Mouse (Mus musculus): ENCODE data around the gene Plin4.

DNA sequence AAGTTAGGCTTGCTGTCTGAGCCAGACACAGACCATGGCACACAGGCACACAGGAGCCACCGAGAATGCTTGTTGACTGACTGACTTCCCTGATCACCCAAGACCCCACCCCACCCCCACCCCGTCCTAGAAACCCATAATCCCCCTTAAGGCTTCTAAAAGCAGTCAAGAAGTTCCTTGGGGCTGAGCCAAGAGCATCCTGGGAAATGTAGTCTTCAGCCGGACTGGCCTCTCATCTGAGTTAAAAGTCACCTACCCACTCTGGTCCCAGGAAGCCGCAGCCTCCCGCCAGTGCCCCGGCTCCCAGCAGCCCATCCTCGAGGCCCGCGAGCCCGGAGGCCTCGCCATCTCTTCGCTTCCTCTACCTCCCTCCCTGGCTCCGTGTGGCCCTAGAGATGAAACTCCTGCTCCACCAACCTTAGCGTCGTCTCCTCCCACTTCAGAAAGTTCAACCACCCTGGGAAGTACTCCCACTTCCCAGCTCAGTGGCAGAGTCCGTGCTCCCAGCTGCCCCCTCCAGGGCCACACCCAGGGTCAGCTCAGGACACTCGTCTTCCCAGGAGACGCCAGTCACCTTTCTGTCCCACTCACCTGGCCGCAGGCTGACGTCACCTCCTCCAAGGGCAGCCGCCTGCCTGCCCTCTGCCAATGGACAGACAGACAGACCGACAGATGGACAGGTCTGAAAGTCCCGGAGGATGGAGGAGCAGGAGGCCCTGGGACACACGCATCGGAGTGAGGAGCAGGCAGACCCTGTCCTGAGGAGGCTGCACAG lies 28.4 kb upstream of the Plin4 start:
- TF ChIP-seq CTCF (IDR thresholded peaks at IDR 0.05) (no peak), POLR2A (IDR thresholded peaks at IDR 0.05; ENCODE audit: insufficient read depth, low read depth, low read length) (no peak), EP300 (IDR thresholded peaks at IDR 0.05; ENCODE audit: insufficient read depth, low read depth, low read length) (no peak)

Data from heart, adult 2 months (tissue).